Mouse (Mus musculus) embryonic fibroblast, embryonic 13.5 days (primary cell): Measurements from ENCODE around the gene Ska3.

Source experiments
- CTCF ChIP-seq: IDR thresholded peaks from 2 replicates; pipeline ENCODE4 v1.5.1; 2011; ENCODE audit warnings: mild to moderate bottlenecking, control low read depth, low read length, moderate library complexity, borderline replicate concordance; ENCODE audit not compliant: insufficient read depth
- POLR2A ChIP-seq: IDR thresholded peaks from 2 replicates; pipeline ENCODE4 v1.6.1; 2011; ENCODE audit warnings: low read depth, mild to moderate bottlenecking, control low read depth, low read length, moderate library complexity

- TF ChIP-seq POLR2A (no peak), CTCF (no peak)
Measured at GRCm38 (mm10) chr14:57863129-57863528, 37.1 kb upstream of the Ska3 start.
